Mouse (Mus musculus): ENCODE measurements around the gene Elane.

DNA sequence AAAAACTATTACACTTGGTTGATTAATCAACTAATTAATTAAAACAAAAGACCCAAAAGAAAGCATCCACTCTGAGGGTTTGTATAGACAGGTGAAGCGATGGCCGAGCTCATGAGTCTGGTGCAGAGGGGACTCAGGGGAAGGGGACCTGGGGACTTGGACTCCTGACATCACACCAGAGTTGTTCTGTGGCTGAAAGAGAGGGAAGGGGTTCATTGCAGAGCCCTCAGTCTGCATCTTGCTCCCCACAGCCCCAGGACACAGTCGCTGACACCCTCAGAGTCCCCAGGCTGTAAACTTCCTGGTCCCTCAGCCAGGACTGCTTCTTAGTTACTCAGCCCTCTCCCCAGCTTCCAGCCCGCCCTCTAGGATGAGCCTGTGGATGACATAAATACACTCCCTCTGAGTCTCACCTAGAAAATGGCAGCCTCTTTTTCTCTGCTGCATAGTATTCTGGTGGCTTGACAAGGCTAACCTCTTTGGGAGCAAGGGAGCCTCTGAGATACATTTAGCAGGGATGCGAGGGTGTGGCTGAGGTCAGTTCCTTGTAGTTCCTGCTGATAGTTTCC, 31.6 kb downstream of the Elane start:
- TF ChIP-seq GATA1 (IDR thresholded peaks at IDR 0.05; ENCODE audit: borderline replicate concordance, low read length) (no peak), FLI1 (IDR thresholded peaks at IDR 0.05; ENCODE audit: low read length) (no peak)
